Mouse (Mus musculus): ENCODE data around the gene Mfsd4a.

Gene Mfsd4a

GRCm38 (mm10) chr1:132067261-132068255, at the start of gene Mfsd4a:
Mfsd4a (minus strand) TSS chr1:132068062.
- peak; percentile 83 to 89 for DNase-seq

GRCm38 (mm10) chr1:132116606-132117005, 48.7 kb upstream of the Mfsd4a start:
- peak; percentile 89 to 93 for DNase-seq

GRCm38 (mm10) chr1:132113098-132113497, 45.2 kb upstream of the Mfsd4a start:
- DNase-seq = no peak

GRCm38 (mm10) chr1:132112426-132112825, 44.6 kb upstream of the Mfsd4a start:
- DNase-seq = no peak

- no peak for DNase-seq
Observed at GRCm38 (mm10) chr1:132111411-132111810, 43.5 kb upstream of the Mfsd4a start.

GRCm38 (mm10) chr1:132109368-132109767, 41.5 kb upstream of the Mfsd4a start:
- DNase-seq = no peak

GRCm38 (mm10) chr1:132104353-132104752, 36.5 kb upstream of the Mfsd4a start:
- peak in 1 of 2 experiments; percentile 44 for DNase-seq

GRCm38 (mm10) chr1:132101953-132102697, 34.3 kb upstream of the Mfsd4a start:
- DNase-seq = no peak

GRCm38 (mm10) chr1:132099775-132100174, 31.9 kb upstream of the Mfsd4a start:
- DNase-seq = no peak

GRCm38 (mm10) chr1:132099016-132099415, 31.2 kb upstream of the Mfsd4a start:
- DNase-seq = no peak

GRCm38 (mm10) chr1:132098076-132098475, 30.2 kb upstream of the Mfsd4a start:
- no peak for DNase-seq

GRCm38 (mm10) chr1:132095356-132096004, 27.6 kb upstream of the Mfsd4a start:
- peak; percentile 92 to 96 for DNase-seq

GRCm38 (mm10) chr1:132093269-132093668, 25.4 kb upstream of the Mfsd4a start:
- DNase-seq = no peak

GRCm38 (mm10) chr1:132090266-132090665, 22.4 kb upstream of the Mfsd4a start:
- no peak for DNase-seq

- DNase-seq = no peak
Observed at GRCm38 (mm10) chr1:132089767-132090166, 21.9 kb upstream of the Mfsd4a start.

GRCm38 (mm10) chr1:132088181-132088671, 20.4 kb upstream of the Mfsd4a start:
- DNase-seq = peak; percentile 77 to 81

- DNase-seq = no peak
Observed at GRCm38 (mm10) chr1:132085181-132086049, 17.6 kb upstream of the Mfsd4a start.

- DNase-seq = no peak
Observed at GRCm38 (mm10) chr1:132078413-132078812, 10.6 kb upstream of the Mfsd4a start.

GRCm38 (mm10) chr1:132075576-132075975, 7.7 kb upstream of the Mfsd4a start:
- DNase-seq = no peak

- no peak for DNase-seq
Observed at GRCm38 (mm10) chr1:132070659-132071058, 2.8 kb upstream of the Mfsd4a start.

GRCm38 (mm10) chr1:132069436-132069835, 1.6 kb upstream of the Mfsd4a start:
- DNase-seq = no peak
